In the genomic region with DNA sequence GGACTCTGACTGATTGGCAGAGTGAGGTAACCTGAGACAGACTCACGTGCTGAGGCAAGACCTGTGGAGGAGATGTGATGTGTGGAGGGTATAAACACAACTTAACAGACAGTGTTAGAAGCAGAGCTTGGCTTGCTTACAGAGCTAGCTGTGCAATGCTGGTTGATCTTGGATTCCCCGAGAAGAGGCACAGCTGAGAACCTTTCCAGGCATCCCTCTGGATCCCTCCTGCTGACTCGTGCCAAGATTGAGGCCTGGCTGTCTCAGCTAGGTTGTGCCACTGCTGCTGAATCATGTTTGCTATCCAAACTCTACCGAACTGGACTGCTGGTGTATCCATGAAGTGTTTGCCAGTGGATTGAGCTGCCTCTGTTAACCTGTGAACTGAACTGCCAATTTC, we compare ENCODE assay signal across 19 mouse cellular contexts.
"Had no signal": no experiment of that assay in that cellular context is flagged by ENCODE, and none has a peak within 500 bp of the region (broad histone marks: within the 10 kb centered on the region; RNA-seq: fewer than 3 reads in every experiment).

No protein-coding gene starts in this region.

- H3K9ac ChIP-seq: lung, embryonic 15.5 days; midbrain, embryonic 13.5 days; midbrain, embryonic 15.5 days; neural tube, embryonic 12.5 days had no signal

- H3K36me3 ChIP-seq: lung, embryonic 15.5 days; midbrain, embryonic 13.5 days; midbrain, embryonic 15.5 days; neural tube, embryonic 12.5 days had no signal

- H3K27ac ChIP-seq: lung, embryonic 15.5 days; macrophage; midbrain, embryonic 13.5 days; midbrain, embryonic 15.5 days; neural tube, embryonic 12.5 days had no signal

- H3K9me3 ChIP-seq: lung, embryonic 15.5 days; megakaryocyte, embryonic 14.5 days; midbrain, embryonic 13.5 days; midbrain, embryonic 15.5 days; neural tube, embryonic 12.5 days had no signal

- DNase-seq: lung, adult 2 months; lung, postnatal 14 days; lung, postnatal 36 days; retina, postnatal 1 day; right cerebral cortex, adult 18-20 months; right cerebral cortex, postnatal 25 days; right cerebral cortex, postnatal 4 days; spleen, adult 18-20 months; thymus, adult 18-20 months; thymus, postnatal 14 days; thymus, postnatal 36 days had no signal

- H3K4me2 ChIP-seq: lung, embryonic 15.5 days; midbrain, embryonic 11.5 days; midbrain, embryonic 13.5 days; midbrain, embryonic 15.5 days; neural tube, embryonic 12.5 days had no signal

- H3K4me3 ChIP-seq: lung, embryonic 15.5 days; megakaryocyte, embryonic 14.5 days; midbrain, embryonic 13.5 days; midbrain, embryonic 15.5 days; neural tube, embryonic 12.5 days had no signal

- H3K27me3 ChIP-seq: lung, embryonic 15.5 days; megakaryocyte, embryonic 14.5 days; midbrain, embryonic 13.5 days; midbrain, embryonic 15.5 days; neural tube, embryonic 12.5 days had no signal

- H3K4me1 ChIP-seq: lung, embryonic 15.5 days; megakaryocyte, embryonic 14.5 days; midbrain, embryonic 13.5 days; midbrain, embryonic 15.5 days; neural tube, embryonic 12.5 days had no signal

- ATAC-seq: lung, postnatal 0 days; midbrain, embryonic 13.5 days; midbrain, embryonic 15.5 days had no signal
